Mouse (Mus musculus) erythroblast, embryonic 14.5 days (primary cell): ENCODE data around the gene Vasn.

Experiments
- GATA1 ChIP-seq: IDR thresholded peaks from 2 replicates; pipeline ENCODE4 v1.6.1; 2012; ENCODE audit warnings: low read length, inconsistent platforms, mixed read lengths
- TAL1 ChIP-seq: IDR thresholded peaks from 3 replicates; pipeline ENCODE4 v1.6.1; 2012; ENCODE audit warnings: low read length, inconsistent platforms, mixed read lengths

GRCm38 (mm10) chr16:4676836-4677235 lies 37.1 kb downstream of the Vasn start:
- TF ChIP-seq TAL1 (no peak), GATA1 (no peak)
